Mouse (Mus musculus) heart, adult 9 months (tissue): ENCODE measurements around the gene Aqp12.

Experiments
- DNase-seq, 2 experiments: peaks; one replicate each; pipeline ENCODE4 v3.0.0; 2022; ENCODE audit warnings: low spot score in 2 of 2

The Aqp12 gene

DNA sequence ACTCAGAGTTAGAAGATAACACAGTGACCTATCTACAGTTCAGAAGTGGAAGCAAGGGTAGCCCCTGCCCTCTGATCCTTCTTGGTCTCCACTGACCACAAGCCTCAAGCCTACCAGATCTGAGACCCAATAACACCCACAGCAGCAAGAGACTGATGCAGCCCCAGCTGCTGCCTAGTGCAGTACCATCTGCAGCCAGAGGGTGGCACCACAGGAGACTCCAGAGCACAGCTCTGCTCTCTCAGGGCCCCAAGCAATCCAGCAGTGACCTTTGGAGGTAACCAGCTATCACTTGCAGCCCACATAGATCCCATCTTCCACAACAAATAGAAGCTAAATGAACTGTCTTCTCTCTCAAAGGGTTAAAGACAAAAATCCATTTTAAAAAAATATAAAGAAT lies 8.3 kb downstream of the Aqp12 start:
- peak; percentile 29 to 46 for DNase-seq

DNA sequence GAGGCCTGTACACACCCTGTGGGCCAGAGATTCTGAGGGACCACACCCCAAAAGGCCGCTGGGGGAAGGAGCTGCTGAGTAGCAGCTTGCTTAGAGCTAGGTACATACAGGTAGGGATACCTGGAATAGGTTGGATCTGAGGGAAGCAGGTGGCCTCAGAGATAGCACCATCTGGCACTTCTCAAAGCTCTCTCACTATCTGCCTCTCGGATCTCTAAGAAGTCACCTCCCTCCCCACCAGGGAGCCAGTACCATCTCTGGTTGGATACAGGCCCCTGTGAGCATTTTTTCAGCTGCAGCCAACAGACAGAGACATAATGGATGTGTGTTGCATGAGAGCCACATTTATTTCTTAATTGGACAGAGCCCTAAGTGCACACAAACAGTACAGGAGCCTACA lies 9.0 kb downstream of the Aqp12 start:
- no peak for DNase-seq

DNA sequence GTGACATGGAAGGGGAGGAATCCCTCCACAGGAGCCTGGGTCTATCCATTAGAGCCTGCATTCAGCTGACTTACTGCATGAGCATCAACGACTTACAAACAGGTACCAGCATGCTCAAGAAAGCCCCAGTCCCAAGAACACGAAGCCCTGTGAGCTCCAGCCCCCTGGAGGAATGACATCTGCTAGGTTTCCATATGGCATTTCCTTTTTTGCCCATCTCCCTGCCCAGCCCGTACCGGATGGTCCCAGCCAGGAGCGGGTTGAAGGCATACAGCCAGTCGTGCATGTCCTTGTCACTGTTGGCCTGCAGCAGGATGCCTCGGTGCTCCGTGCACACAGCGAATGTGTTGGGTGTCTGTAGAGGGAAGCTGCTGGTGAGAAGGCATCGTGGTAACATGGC lies 12.6 kb downstream of the Aqp12 start:
- no peak for DNase-seq

DNA sequence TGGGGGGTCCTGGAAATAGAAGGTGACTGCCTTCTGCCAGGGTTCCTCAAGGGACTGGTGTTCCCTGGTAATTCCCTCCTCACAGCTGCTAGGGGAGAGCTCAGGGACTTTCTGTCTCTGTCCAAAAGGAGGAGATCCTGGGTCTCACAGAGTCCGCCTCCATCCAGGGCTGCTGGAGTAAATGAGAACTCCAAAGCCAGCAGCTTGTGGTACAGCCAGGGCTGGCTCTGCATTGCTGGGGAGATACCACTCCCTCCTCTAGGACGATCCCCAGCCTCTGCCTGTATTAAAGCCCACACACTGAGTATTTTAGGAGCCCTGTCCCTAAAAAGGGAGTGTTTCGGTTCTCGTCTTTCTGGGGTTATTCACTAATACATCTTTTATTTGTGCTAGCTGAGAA lies 14.5 kb downstream of the Aqp12 start:
- no peak for DNase-seq

DNA sequence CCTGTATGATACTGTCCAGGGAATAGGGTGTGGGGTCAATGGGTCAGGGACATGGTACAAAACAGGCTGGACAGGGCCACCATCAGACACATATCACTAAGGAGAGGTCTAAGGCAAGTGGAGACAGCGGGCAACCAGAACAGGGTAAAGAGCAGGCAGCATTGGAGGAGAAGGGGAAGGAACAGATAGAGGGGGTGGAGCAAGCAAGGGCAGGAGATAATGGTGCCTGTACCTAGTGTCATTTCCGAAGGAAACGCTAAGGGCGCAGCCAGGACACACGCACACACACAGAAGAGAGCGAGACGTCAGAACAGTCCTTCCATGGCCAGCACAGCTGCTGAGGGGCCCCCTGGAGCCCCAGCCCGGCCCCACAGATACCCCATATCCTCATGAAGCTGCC lies 20.5 kb downstream of the Aqp12 start:
- DNase-seq, result no peak

DNA sequence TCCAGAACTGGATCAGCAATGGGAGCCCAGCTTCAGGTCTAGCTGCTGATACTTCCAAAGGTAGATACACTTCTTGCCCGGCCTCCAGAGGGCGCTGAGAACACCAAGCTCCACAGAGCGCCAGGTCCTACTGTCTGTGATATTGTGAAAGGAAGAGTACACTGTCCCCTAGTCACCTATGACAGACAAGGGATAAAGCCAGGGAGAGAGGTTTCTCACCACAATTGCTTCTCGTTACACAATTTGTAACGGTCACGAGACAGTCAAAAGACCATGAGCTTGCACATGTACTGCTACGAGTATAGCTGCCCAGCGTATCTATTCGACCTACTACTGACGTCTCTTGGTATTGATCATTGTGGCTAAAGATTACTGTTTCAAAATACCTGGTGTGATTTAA lies 23.3 kb downstream of the Aqp12 start:
- DNase-seq, result no peak

DNA sequence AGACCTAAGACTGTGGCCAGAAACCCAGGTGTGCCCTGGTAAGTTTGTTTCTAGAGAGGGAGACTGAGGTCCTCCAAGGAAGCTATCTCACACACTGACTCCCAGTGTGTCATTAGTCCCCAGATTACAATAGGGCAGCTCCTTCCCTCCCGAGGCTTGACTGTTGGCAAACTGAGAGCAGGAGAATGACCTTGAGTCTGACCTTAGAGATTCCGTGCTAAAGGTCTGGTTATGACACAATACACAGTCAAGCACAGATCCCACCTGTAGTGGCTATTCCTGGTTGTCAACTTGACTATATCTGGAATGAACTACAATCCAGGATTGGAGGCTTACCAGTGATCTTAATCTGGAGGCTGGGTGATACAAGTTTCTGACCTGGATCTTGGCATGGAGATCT lies 23.9 kb downstream of the Aqp12 start:
- no peak for DNase-seq

DNA sequence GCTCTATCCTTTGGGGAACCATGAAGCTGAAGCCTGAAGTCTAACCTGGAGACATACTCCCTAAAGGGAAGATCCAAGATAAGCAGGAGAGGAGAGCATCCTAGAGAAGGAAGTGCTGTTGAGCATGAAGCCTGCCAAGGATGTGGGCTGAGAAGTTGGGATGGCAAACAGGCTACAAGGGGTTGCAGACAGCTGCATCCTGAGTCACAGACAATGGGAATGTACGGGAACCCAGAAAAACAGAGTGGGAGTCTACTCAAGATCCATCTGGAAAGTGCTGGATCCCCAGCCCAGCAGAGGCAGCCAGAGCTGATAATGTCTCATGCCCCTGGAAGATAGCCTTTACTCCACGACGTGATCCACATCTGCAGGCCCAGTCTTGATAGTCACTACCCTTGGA lies 25.1 kb downstream of the Aqp12 start:
- no peak for DNase-seq

DNA sequence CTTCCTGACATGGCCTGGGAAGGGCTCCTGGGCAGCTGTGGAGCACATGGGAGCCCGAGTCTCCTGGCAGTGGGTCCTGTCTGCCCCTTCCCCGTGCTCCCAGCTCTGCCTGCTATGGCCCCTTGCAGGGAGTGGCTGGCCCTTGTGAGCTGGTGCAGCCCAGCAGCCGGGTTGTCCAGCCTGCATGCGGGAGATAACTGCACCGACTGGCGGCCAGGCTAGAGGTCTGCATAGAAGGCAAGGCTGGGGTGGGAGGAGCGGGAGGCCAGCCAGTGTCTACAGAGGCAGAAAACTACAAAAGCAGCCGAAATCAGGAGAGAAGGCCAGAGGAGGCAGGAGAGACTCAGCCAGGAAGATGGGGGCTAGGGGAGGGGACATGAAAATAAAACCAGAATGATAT lies 27.9 kb downstream of the Aqp12 start:
- no peak for DNase-seq

DNA sequence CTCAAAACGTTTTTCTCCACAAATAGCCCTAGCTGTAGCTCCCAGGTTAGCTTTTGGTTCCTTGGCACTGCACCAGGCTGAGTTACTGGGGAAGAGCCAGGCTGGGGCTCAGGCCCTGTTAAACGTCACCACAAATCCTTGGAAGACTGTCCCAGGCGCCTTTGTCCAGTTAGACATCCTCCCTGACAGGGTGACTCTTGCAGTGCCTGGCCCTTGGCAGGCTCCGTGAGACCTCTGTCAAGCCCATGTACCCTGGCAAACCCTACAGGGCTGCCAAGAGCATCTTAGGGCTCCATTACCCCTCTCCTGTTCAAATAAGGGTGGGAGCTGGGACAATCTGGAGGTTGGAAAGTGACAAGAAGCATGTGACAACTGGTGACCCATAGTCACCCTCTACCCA lies 29.8 kb downstream of the Aqp12 start:
- no peak for DNase-seq

DNA sequence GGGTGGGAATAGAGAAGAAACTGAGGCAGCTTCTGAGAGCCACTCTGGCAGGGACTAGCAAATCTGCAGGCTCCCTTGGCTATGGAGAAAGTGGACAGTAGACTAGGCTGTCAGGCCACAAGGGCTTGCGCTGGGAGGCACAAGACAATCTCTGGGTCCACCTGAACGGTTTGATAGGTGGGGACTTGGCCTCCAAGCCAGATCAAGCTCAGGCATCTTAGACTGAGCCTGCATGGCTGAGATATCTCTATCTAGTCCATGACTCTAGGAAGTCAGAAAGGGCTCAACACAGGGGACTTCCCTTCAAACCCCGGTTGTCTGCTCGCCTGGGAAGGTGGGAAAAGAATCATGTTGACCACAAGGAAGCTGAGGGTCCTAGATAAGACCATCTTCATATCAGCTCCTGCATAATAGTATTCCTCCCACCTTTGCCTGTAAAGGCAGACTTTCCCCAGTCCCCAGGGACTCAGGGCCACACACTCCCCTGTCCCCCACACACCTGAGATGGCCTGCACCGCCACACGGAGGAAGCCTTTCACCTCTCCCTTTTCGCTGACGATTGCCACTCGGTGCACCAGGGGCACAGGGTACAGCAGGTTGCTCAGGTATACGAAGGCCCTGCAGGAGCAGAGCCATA lies 40.1 kb downstream of the Aqp12 start:
- DNase-seq, result no peak

DNA sequence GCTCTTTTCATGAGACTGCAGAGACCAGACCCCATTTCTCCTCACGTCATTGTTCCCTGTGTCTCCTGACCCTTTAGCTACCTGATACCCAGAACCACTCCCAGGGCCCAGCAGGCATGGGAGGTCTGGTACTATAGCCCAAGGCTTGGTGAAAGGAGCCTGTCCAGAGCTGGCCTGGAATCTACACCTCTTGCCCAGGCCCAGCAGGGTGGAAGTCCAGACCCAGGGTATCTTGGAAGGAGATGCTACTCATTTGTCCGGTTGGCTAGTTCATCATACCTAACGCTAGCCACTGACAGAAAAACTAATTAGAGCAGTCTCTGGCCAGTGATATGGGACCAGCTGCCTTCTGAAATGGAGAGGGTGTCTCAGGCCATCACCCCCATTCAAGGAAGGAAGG lies 43.9 kb downstream of the Aqp12 start:
- DNase-seq, result no peak

DNA sequence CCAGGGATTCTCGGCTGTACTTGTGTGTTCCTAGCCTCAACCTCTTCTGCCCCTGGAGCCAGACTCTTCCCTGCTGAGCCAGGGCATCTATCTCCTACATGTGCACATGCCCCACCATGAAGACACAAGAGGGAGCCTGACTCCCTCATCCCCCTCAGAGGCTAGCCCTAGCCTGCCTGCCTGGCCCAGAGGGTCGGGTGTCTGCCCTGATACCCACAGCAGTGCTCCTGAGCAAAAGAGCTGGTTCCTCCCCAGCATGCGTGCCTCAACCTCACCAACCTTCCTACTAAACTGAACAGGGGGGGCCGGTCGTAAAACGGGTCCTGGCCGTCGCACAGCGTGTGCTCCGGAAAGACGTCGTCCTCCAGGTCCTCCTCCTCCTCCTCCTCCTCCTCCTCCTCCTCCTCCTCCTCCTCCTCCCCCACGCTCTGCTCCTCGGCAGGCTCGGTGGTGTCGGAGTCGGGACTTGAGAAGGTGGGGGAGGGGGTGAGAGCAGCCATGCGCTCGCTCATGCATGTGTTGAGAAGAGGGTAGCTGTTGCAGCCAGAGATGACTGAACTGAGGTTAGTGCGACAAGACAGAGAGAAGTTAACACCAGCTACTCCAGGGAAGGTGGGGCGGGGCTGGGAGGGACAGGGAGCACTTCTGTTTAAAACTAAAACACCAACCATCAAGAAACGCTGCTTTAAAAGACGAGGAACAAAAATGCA lies 45.1 kb downstream of the Aqp12 start:
- DNase-seq, result no peak
